Mouse (Mus musculus) myocyte (in vitro differentiated cells): ENCODE measurements around the gene Camkk2.

Experiments used
- MAX ChIP-seq: IDR thresholded peaks from one replicate; pipeline ENCODE4 v1.6.1; 2011; ENCODE audit warnings: low read depth, mild to moderate bottlenecking, control low read depth
- MYOG ChIP-seq, 3 experiments: IDR thresholded peaks; one replicate each; pipeline ENCODE4 v1.6.1; 2011; ENCODE audit warnings: control low read depth in 2 of 3, low read depth in 2 of 3, mild to moderate bottlenecking in 2 of 3; ENCODE audit not compliant: insufficient read length in 2 of 3, control insufficient read depth in 1 of 3, insufficient read depth in 1 of 3
- POLR2A ChIP-seq: IDR thresholded peaks from one replicate; pipeline ENCODE4 v1.6.1; 2011; ENCODE audit warnings: low read depth, mild to moderate bottlenecking, control low read depth, moderate library complexity; ENCODE audit not compliant: insufficient read length

- TF ChIP-seq POLR2A (no peak), MAX (no peak), MYOG (IDR thresholded peaks at IDR 0.05; ENCODE audit: control insufficient read depth in 1 of 3, insufficient read depth in 1 of 3, insufficient read length in 2 of 3, low read depth in 2 of 3) (no peak)
Observed at GRCm38 (mm10) chr5:122735853-122736252, 43.4 kb downstream of the Camkk2 start.
